Mouse (Mus musculus) liver, postnatal 0 days (tissue): ENCODE data around the gene Adcy6.

Experiments used
- CTCF ChIP-seq: sonication (generic); IDR thresholded peaks from 2 replicates; pipeline ENCODE4 v1.5.1; 2016; ENCODE audit warnings: antibody characterized with exemption, low read depth
- EP300 ChIP-seq: IDR thresholded peaks from 2 replicates; pipeline ENCODE4 v1.6.1; 2016; ENCODE audit warnings: antibody characterized with exemption, low read depth, mild to moderate bottlenecking

DNA sequence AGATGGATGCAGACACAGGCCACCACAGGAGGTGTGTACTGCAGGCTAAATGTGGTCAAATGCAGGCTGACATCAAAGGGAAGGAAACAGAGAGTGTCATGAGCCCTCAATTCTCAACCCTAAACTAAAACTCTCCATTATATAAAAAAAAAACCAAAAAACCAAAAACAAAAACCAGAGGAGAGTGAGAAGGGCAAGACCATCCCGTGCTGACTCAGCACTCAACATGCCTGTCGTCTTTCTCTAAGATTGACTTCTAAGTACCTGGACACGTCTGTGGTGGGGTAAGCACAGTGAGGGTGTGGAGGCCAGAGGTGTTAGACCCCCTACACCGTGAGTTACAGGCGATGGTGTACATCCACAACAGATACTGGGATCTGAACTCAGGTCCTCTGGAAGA lies 63.0 kb downstream of the Adcy6 start:
- TF ChIP-seq EP300, result no peak
- no peak for TF ChIP-seq CTCF
